Mouse (Mus musculus): ENCODE measurements around the gene Gm21970.

Gene Gm21970

DNA sequence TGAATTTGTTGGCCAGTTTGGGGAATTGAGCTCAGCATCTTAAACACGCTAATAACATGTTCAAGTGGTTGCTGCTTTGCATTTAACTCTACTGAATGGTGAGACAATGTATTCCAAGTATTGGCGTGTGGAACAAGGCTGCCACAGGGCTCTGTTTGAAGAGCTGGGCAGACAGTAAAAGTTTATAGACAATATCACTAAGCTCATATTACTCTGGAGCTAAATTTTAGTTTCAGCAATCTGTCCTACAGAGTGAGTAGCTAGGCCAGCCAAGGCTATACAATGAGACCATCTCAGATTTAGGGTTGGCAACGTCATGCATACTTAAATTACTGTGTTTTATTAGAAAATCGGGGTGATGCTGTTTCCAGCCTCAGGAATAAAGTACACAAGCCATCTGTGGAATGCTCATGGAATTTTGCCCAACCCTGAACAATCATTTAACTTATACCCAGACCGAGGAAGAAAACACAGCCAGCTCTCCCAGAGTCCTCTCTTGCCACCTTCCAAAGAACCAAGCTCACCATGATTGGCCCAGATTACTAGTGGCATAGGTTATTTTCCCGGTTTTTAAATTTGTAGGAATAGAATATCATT lies 10.1 kb downstream of the Gm21970 start:
- DNase-seq (ENCODE audit: low read depth, low spot score), result no peak

DNA sequence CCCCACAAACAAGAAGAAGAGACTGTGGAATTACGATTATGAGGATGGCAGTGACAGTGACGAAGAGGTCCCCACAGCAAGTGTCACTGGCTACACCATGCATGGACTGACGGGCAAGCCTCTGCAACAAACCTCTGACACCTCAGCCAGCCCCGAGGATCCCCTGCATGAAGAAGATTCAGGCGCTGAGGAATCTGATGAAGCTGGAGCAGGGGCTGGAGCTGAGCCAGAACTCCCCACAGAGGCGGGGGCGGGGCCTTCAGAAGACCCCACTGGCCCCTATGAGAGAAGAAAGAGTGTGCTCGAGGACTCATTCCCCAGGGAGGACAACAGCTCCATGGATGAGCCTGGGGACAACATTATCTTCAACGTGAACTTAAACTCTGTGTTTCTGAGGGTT lies 12.3 kb downstream of the Gm21970 start:
- no peak for DNase-seq (ENCODE audit: low read depth, low spot score)

DNA sequence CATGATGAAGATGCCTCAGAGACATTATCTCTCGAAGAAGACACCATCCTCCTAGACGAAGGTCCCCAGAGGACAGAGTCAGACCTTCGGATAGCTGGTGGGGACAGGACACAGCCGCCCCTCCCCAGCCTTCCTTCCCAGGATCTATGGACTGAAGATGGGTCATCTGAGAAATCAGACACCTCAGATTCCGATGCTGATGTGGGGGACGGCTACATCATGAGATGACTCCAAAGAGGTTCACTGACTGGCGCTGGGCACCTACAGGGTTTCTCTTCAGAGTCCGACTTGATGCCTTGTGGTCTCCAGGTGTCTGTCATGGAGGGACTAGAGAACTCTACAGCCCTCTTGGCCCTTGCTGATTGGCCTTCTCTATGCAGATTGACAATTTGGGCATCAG lies 12.7 kb downstream of the Gm21970 start:
- DNase-seq (ENCODE audit: low read depth, low spot score), result no peak

DNA sequence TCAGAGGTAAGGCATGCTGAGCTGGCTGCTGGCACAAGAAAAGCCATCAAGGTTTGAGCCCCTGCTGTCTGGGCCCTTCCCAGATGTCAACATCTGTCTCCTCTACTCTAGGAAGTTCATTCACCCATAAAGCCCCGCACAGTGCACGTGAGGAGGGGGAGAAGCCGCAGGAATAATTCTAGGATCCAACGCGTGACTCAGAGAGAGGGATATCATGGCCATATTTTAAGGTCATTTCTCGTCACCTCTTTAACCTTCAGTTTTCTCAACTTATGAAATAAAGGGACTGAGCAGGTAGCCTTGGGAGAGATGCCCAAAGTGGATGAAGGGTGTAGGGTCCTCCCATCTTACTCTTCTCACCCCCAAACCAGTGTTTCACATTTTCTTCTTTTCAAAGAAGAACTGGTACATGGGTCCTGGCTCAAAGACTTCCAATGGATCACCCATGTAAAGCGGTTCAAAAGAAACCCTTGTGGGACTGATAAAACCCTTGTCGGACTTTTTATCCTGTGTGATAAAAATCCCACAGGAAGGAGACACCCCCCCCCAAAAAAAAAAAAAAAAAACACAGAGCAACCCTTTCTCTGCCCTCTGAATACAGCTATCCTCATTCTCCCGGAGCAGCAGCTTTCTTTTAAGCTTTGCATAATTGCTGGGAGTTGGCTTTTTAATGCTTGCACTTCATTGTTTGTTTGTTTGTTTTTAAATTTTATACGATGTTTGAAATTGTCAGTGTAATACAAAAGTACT lies 13.5 kb downstream of the Gm21970 start:
- DNase-seq (ENCODE audit: low read depth, low spot score), result no peak

DNA sequence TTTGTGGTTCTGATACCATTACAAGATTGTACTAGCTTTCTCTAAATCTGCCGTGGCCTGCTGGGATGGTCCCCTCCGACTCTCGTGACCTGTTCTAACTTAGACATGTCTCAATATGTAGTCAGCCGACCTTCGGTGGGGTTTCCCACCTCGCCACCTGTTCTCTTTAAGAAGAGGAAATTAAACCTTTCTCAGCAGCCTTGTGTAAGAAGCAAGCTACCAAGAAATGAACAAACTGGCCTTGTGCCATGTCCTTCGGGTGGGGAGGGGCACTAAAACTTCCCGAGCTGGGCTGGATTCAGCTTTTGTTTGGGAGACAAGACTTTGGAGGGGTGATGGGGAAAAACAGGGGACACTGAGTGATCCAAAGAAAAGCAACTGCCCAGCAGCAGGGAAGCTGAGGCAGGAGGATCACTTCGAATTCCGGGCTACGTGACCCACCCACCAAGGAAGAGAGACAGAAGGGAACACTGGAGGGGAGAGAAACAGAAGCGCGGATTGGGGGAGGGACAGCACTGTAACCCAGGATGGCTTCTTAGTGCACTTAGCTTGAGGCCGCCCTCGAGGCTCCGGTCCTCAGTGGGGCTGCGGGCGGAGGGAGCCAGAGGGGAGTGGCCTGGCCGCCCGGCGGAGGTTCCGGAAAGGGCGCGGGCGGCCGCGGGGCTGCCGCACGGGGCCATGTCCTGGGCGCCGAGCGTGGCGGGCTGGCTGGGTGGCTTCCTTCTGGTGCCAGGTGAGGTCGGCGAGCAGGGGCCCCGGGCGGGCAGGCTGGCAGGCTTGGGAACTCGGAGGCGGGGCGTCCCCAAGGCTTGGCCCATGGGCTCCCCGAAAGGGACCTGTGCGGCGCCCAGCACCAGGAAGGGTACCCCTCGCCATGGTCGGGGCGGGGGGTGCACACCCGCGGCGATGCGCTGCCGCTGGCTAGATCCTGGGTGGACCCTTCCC lies 14.4 kb downstream of the Gm21970 start, which contains the start of gene Il10rb:
Il10rb (plus strand) TSS at position 525 of the 945 bp plus-strand sequence.
- DNase-seq (ENCODE audit: low read depth, low spot score), result peak; percentile 63

DNA sequence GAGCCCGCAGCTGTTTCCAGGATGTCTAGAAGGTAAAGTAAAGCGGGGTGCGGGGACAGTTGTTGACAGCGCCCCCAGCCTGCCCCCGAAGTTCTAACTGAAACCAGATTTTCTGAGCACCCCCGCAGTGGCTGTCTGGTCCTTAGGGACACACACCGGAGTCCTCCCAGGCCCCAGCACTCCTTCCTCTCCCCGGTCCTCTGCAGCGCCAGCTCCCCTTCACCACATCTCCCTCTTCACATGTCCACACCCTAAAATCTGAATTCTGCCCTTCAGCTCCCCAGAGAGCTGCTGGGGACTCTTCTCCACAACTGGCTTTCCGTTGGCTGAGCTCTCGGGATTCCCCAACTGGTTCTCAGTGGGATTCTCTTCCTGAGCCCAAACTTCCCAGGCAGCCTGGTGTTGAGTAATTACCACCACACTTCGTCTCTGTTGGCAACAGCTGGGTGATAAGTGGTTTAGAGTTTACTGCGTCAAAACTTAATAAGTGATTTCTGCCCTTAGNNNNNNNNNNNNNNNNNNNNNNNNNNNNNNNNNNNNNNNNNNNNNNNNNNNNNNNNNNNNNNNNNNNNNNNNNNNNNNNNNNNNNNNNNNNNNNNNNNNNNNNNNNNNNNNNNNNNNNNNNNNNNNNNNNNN lies 15.2 kb downstream of the Gm21970 start:
- no peak for DNase-seq (ENCODE audit: low read depth, low spot score)

DNA sequence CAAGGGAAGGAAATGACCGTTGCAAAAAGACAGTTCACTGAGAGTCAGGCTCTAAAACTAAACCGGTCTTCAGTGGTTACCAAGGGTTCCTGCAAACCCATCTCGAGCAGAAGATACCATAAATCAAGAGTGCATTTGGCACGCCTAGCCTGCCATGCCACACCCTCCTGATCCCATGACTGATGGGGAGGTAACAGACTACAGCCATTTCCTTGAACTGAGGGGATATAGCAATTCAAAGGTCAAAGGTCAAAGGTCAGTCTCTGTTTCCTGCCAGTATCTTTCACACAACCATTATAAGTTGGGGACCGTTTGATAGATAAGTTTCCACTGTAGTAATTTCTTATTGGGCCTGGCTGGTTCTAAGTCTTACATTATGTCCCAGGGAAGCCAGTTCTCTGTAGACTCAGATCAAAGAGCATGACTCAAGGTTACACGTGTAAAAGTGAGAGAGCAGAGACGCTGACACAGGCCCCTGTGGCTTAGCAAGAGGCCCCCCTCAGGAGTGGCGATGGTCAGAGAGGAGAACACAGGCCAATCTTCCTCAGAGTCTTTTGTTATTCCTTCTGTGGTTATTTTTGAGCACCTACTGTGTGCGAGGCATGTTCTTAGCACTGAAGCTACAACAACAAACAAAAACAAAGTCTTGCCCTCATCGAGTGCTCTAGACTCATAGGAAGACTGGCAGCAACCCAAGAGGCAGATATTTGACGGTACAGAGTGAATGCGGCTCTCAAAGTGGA lies 21.8 kb downstream of the Gm21970 start:
- DNase-seq (ENCODE audit: low read depth, low spot score), result no peak

DNA sequence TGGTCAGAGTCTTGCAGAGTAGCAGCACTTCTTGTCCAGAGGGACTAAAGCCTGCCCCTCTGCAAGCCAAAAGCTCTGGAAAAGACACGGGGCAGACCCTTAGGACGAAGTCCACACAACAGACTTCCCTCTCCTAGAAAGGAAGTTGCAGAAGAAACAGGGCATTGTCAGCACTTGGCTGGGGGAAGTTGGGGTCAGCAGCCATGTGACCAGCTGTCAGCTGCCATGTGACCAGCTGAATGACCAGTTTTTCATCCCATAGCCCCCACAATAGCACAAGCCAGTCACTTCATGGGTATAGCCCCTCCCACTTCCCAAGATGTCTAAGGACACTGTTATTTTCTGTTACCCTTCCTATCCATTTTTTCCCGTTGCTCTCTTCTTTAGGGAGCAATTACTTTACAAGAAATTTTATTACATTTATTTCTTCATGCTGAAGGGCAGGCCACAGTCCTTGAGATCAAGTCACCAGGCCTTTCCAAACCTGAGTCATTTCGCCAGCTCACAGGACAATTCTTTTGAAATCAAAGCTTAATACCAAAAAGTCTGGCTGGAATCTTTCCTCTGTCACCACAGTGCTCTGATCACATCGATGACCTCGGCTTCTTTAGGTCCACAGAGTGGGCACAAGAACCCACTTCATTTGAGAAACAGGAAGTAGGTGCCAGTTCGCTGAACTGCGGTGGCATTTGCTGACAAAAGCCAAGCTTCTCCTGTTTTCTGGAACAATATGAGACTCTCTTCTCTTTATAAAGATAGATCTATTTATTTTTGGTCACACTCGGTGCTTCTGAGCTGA lies 24.1 kb downstream of the Gm21970 start:
- no peak for DNase-seq (ENCODE audit: low read depth, low spot score)

DNA sequence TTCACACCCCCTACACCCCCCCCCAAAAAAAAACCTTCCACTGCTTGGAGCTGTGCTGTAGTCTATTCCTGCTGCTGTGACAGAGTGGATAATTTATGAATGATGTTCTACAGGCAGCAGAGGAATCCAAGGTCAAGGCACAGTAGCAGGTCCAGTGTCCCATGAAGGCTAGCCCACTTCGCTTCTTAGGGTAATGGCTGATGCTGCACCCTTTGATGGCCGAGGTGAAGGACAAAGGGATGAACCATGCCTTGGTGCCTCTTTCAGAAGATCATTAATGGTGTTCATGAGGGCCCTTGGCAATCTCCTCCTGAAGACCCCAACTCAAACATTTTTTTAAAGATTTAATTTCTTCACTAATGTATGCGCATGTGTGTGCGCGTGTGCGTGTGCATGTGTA lies 24.8 kb downstream of the Gm21970 start:
- DNase-seq (ENCODE audit: low read depth, low spot score), result no peak

DNA sequence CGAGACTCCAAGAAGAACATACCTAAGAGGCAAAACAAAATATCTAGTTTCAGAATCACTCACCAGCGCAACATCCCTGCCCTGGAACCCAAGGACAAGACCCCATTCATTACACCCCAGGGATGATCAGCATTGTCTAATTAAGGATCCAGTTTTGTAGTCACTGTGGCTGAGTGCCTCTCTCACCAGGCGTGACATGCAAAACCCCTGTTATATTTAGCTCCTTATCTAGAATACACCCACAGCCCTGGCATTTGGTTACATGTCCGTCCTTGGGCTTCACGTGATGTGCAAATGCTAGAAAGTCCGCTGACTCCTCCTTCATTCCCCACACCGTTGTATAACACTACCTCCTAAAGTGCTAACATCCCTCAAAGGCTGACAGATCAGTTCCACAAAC lies 25.4 kb downstream of the Gm21970 start:
- no peak for DNase-seq (ENCODE audit: low read depth, low spot score)

DNA sequence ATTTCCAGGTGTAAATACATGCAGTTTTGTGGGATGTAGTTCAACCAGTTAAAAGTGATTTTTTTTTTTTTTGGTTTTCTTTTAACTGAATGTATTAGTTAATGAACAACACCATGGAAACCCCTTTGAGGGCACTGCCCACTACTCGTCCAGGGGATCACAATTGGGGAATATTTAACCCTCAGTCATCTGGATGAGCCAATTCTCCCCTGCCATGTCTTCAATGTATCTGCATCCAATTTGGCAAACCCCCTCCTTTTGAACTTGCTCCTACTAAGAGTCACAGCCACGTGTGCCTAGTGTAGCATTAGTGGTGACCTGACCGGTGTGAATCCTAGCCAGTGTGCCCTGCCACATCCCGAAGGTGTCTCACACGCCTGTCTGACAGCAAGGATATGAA lies 27.0 kb downstream of the Gm21970 start:
- no peak for DNase-seq (ENCODE audit: low read depth, low spot score)

DNA sequence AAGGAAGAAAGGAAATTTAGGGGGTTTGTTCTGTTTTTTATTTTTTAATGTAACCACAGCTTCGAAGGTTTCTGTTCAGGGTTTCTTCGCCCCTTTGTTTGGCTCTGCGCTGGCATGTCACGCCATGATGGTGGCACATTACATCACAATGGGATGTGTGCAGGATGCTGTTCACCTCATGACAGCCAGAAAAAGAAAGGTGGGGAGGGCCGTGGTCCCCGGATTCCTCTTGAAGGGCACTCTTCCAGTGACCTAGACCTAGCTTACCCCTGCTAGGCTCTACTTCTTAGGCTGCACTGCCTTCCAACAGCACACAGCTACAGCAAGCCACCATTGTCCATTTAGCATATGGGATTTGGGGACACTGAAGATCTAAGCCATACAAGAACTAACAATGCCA lies 34.3 kb downstream of the Gm21970 start:
- no peak for DNase-seq (ENCODE audit: low read depth, low spot score)

DNA sequence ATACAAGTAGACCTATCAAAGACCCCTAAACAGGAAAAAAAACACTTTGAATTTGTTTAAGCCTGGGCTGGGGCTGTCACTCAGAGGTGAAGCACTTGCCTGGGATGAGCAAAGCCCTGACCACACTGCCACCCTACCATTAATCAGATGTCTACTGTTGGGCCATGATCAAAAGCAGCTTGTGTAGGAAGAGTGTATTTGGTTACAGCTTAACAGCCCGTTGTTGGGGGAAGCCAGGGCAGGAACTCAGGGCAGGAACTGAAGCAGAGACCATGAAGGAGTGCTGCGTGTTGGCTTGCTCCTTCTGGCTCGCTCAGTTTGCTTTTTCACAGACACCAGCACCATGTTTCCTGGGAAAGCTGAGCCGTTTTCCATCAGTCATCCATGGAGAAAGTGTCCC lies 35.1 kb downstream of the Gm21970 start:
- no peak for DNase-seq (ENCODE audit: low read depth, low spot score)

DNA sequence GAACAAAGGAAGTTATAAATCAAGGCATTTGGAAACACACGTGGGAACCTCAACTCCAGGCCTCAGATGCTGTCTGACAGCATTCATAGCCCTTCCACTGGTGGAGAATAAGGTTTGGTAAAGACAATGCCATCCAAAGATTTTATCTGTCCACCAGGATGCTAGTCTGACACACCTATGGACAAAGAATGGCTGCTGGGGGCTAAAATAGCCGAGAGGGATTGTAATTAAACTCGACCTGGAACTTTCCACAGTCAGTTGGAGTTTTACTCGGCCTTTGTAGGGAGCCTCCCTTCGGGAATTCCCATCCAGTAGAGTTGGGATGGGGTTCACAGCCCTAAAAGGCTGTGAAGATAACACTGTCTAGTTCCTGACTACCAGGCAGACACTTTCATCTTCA lies 35.9 kb downstream of the Gm21970 start:
- no peak for DNase-seq (ENCODE audit: low read depth, low spot score)

DNA sequence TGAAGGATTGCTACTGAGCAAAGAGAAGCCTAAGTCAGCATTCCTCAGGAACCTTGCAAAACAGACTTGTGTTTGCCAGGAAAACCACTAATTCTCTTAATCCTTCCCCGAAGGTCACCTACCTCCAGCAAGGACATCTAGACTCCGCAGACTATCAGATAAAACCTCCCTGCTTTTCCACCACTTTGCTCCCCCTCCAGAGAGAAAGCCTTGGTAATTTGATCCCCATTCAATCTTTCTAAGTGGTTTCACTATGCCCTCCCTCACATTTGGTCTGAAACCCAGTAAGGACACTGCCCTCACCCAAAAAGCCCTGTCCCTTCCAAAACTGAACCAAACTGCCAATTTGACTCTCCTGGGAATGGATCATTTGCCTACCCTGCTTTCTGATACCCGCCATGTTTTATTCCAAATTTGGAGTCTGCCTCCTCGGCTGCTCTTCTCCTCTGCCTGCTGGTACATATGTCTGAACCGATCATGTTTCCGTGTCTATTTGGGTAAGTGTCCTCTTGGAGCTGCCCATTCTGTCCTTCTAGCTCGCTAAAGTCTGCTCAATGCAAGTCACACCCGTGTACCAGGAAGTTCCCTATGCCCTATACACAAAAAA lies 36.8 kb downstream of the Gm21970 start:
- DNase-seq (ENCODE audit: low read depth, low spot score), result no peak

DNA sequence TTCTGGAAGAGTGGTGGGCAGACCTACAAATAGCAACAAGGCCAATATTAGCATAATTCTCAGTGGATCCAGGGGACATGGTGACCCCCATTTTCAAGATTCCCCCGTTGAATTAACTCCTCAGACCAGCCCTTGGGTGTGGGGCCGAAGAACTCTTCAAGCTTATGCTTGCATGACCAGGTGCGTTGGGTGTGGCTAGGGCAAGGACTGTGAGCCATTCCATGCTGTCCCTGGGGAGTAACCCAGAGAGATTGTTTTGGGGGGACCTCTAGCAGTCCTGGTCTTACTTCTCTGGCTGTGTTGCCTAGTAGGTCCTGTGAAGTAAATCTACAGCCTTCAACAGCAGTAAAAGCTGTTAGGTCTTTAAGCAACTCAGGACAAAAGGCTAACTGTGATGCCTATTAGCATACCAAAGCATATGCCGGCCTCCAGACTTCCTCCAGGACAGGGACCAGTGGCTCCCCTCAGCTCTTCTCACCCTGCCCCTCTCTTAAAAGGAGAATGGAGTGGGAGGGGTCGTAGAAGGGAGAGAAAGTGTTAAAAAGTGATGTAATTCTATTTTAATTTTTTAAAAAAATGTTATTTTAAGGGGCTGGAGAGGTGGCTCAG lies 41.3 kb downstream of the Gm21970 start:
- DNase-seq (ENCODE audit: low read depth, low spot score), result no peak

DNA sequence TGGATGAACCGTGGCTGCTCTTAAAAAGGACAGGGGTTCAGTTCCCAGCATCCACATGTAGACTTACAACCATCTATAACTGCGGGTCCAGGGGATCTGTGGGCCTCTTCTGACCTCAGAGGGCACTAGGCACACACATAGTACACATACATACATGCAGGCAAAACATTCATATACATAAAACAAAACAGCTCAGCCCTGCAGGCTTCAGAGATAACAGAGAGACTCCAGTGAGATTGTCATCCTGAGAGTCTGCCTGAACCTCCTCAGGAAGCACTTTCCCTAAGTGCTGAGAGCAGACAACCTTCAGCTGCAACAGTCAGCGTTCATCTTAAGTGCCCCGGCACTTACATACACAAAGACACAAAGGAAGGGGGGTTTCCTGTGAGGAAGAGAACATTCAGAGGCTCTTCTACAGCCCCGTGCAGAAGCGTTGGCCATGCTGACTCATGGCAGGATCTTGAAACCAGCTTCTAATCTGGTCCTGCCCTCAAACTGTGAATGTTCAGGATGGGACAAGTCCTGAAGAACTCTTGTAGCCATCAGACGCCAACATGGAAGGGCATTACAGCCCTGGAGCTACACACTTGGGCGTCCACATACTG lies 41.9 kb downstream of the Gm21970 start:
- no peak for DNase-seq (ENCODE audit: low read depth, low spot score)

DNA sequence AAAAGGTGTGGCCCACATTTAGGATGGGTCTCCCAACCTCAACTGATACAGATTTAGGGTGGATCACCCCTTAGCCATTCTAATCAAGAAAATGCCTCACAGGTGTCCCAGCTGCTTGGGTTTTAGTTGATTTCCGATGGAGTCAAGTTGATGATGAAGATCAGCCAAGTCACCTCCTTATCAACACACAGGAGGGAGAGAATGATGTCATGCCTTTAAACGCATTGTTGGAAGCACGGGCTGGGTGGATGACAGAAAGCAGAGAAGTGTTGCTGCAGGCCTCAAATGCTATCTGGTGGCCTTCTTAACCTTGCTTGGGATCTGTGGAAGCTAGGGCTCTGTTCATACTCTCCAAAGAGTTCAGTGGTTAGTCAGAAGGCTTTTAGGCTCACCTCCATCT lies 42.6 kb downstream of the Gm21970 start:
- DNase-seq (ENCODE audit: low read depth, low spot score), result no peak

DNA sequence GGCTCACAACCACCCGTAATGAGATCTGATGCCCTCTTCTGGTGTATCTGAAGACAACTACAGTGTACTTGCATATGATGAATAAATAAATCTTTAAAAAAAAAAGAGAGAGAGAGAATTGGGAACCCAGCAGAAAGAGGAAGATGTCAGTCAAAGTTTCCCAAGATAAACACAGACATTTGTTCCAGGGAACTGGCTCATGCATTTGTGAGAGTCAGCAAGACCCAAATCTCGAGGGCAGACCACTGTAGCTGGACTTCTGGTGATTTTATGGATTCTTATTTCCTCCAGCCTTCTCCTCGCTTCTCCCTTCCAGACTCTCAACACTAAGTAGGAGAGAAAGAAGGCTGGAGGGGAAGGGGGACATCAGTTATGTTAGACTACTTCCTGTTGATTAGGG lies 46.6 kb downstream of the Gm21970 start:
- DNase-seq (ENCODE audit: low read depth, low spot score), result no peak

All from c-Kit-negative CD71-positive TER-119-positive erythroid progenitor cells, embryonic 14.5 days (primary cell).